Mouse (Mus musculus): ENCODE results near the gene Olfr113. TPM values are rescaled to one million over a fixed set of nuclear protein-coding genes. Genes with fewer than 3 reads are reported as not detected.
"Not testable (repeated sequence)": the region's sequence is repeated elsewhere in the genome, so short reads cannot be mapped to it uniquely, and the experiment has no call there.

The Olfr113 gene
- not detected in 2 replicates for polyA plus RNA-seq (2015; fragmentation: Nextera tagmentation; extraction: Ambion mirVana)

GRCm38 (mm10) chr17:37577563-37577962 is at the start of gene Olfr113:
Gene Olfr113 (minus strand): TSS chr17:37577663.
- Histone ChIP-seq H3K4me1 (ENCODE audit: control insufficient read depth, insufficient read depth, low read length) (no peaks in the 10 kb centered on the region), H3K27ac (ENCODE audit: low read length) (no peak within 1 kb of the TSS), H3K4me3 (ENCODE audit: low read depth, low read length) (no peak within 1 kb of the TSS), H3K27me3 (ENCODE audit: control insufficient read depth, insufficient read depth, low read depth, low read length) (no peaks in the 10 kb centered on the region), H3K9ac (ENCODE audit: low read depth, low read length) (no peak within 1 kb of the TSS), H3K9me3 (replicated peaks; ENCODE audit: control insufficient read depth, low read length, poor library complexity, severe bottlenecking) (no peaks in the 10 kb centered on the region), H3K4me2 (ENCODE audit: low read length) (no peak within 1 kb of the TSS), H3K36me3 (ENCODE audit: control insufficient read depth, insufficient read depth, low read length) (no peaks in the 10 kb centered on the region)
- ATAC-seq: no peak

DNA sequence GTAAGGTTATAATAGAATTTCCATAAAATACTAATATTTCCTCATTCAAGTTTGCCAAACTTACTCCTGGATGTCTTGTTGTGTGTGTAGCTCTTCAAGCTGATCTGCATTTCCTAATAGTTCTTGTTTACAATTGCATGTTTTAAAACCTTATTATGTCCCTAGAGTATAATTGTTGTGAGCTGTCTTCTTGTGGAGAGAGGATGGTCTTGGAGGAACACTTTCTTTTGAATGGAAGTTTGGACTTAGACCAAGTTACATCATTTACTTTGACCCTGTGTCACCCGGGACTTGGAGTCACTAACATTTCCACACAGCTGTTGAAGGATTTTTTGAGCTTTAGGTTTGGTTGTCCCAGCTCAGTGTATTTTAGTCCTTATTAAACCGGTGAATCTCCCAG is 49.5 kb upstream of the Olfr113 start, which contains the start of the genes Olfr115 and Olfr116:
TSS of gene Olfr115 (minus strand) at position 101 of the 400 bp plus-strand sequence.
TSS of gene Olfr116 (minus strand) at position 191 of the 400 bp plus-strand sequence.
- no peak within 1 kb of the TSS for H3K4me2 ChIP-seq (ENCODE audit: low read length)
- H3K36me3 ChIP-seq (ENCODE audit: control insufficient read depth, insufficient read depth, low read length): no peaks in the 10 kb centered on the region
- 81% methylated on average over 2 of the region's 2 CpGs for WGBS
- ATAC-seq: no peak
- no peak within 1 kb of the TSS for H3K27ac ChIP-seq (ENCODE audit: low read length)
- no peaks in the 10 kb centered on the region for H3K9me3 ChIP-seq (replicated peaks; ENCODE audit: control insufficient read depth, low read length, poor library complexity, severe bottlenecking)
- no peak within 1 kb of the TSS for H3K4me3 ChIP-seq (ENCODE audit: low read depth, low read length)
- no peaks in the 10 kb centered on the region for H3K4me1 ChIP-seq (ENCODE audit: control insufficient read depth, insufficient read depth, low read length)
- H3K9ac ChIP-seq (ENCODE audit: low read depth, low read length): no peak within 1 kb of the TSS
- no peaks in the 10 kb centered on the region for H3K27me3 ChIP-seq (ENCODE audit: control insufficient read depth, insufficient read depth, low read depth, low read length)

DNA sequence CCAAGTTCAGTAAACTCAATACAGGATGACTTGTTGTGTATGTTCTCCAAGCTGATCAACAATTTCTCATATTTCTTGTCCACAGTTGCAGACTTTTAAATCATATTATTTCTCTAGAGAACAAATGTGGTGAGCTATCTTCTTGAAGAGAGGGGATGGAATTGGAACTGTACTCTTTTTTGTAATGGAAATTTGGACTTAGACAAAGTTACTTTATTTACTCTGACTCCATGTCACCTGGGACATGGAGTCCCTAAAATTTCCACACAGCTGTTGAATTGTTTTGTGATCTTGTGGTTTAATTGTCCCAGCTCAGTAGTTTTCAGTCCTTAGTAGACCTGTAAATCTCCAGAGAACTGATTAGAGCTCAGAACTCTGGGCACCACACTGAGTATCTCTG is 15.2 kb upstream of the Olfr113 start, which contains the start of gene Olfr114:
TSS of gene Olfr114 (minus strand) at position 101 of the 400 bp plus-strand sequence.
- H3K27me3 ChIP-seq (ENCODE audit: control insufficient read depth, insufficient read depth, low read depth, low read length): no peaks in the 10 kb centered on the region
- no peak within 1 kb of the TSS for H3K4me3 ChIP-seq (ENCODE audit: low read depth, low read length)
- no peak within 1 kb of the TSS for H3K4me2 ChIP-seq (ENCODE audit: low read length)
- no peaks in the 10 kb centered on the region for H3K36me3 ChIP-seq (ENCODE audit: control insufficient read depth, insufficient read depth, low read length)
- no peak for ATAC-seq
- H3K27ac ChIP-seq (ENCODE audit: low read length): no peak within 1 kb of the TSS
- H3K9ac ChIP-seq (ENCODE audit: low read depth, low read length): no peak within 1 kb of the TSS
- H3K9me3 ChIP-seq (replicated peaks; ENCODE audit: control insufficient read depth, low read length, poor library complexity, severe bottlenecking): no peaks in the 10 kb centered on the region
- no peaks in the 10 kb centered on the region for H3K4me1 ChIP-seq (ENCODE audit: control insufficient read depth, insufficient read depth, low read length)

GRCm38 (mm10) chr17:37569351-37569750 is 8.1 kb downstream of the Olfr113 start, which contains the start of gene Olfr112:
Gene Olfr112 (minus strand): TSS chr17:37569451.
- ATAC-seq: no peak
- Histone ChIP-seq H3K36me3 (ENCODE audit: control insufficient read depth, insufficient read depth, low read length) (no peaks in the 10 kb centered on the region), H3K9ac (ENCODE audit: low read depth, low read length) (no peak within 1 kb of the TSS)

GRCm38 (mm10) chr17:37558913-37559615 is 18.4 kb downstream of the Olfr113 start:
- H3K9me3 ChIP-seq (replicated peaks; ENCODE audit: control insufficient read depth, low read length, poor library complexity, severe bottlenecking): no peaks in the 10 kb centered on the region
- no peaks in the 10 kb centered on the region for H3K4me1 ChIP-seq (ENCODE audit: control insufficient read depth, insufficient read depth, low read length)
- no peak for ATAC-seq
- no peak overlapping the region for H3K27ac ChIP-seq (ENCODE audit: low read length)
- WGBS: 62% methylated on average over 1 of the region's 1 CpGs
- H3K4me2 ChIP-seq (ENCODE audit: low read length): no peak overlapping the region
- H3K4me3 ChIP-seq (ENCODE audit: low read depth, low read length): no peak overlapping the region
- no peak overlapping the region for H3K9ac ChIP-seq (ENCODE audit: low read depth, low read length)
- H3K36me3 ChIP-seq (ENCODE audit: control insufficient read depth, insufficient read depth, low read length): no peaks in the 10 kb centered on the region
- no peaks in the 10 kb centered on the region for H3K27me3 ChIP-seq (ENCODE audit: control insufficient read depth, insufficient read depth, low read depth, low read length)

More at GRCm38 (mm10) chr17:37569351-37569750, 8.1 kb downstream of the Olfr113 start, which contains the start of gene Olfr112:
- H3K9me3 ChIP-seq (replicated peaks; ENCODE audit: control insufficient read depth, low read length, poor library complexity, severe bottlenecking): no peaks in the 10 kb centered on the region
- H3K27ac ChIP-seq (ENCODE audit: low read length): no peak within 1 kb of the TSS
- H3K4me2 ChIP-seq (ENCODE audit: low read length): no peak within 1 kb of the TSS
- no peaks in the 10 kb centered on the region for H3K27me3 ChIP-seq (ENCODE audit: control insufficient read depth, insufficient read depth, low read depth, low read length)
- no peak within 1 kb of the TSS for H3K4me3 ChIP-seq (ENCODE audit: low read depth, low read length)
- H3K4me1 ChIP-seq (ENCODE audit: control insufficient read depth, insufficient read depth, low read length): no peaks in the 10 kb centered on the region

DNA sequence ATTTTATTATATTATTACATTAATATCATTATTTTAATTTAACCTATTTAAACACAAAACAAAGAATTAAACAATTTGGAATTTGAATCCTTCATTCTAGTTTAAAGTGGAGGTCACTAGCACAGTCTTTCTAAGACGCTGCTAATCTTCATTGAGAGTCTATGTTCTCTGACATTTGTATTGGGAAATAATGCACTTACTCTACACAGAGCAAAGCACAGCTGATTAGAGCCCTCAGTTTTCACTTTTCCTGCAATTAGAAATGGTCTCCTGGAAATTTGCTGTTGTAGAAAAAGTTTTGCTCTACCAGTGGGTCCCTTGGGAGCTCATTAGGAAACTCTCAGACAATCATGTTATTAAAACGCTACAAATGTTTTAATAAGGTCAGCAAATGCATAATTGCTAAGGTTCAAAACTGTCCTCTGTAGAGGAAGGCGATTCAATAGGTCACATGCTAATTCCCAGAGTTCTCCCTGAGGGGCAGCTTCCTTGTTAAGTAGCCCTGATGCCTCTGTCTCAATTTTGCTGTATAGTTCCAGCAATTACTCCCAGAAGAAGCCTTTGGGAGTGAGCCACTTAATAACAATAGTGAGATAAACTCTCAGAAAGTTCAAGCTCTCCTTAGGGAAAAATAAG is 33.5 kb downstream of the Olfr113 start:
- Histone ChIP-seq H3K9me3 (replicated peaks; ENCODE audit: control insufficient read depth, low read length, poor library complexity, severe bottlenecking) (no peaks in the 10 kb centered on the region), H3K27ac (ENCODE audit: low read length) (no peak overlapping the region), H3K9ac (ENCODE audit: low read depth, low read length) (no peak overlapping the region), H3K27me3 (ENCODE audit: control insufficient read depth, insufficient read depth, low read depth, low read length) (no peaks in the 10 kb centered on the region), H3K4me2 (ENCODE audit: low read length) (no peak overlapping the region), H3K36me3 (ENCODE audit: control insufficient read depth, insufficient read depth, low read length) (no peaks in the 10 kb centered on the region), H3K4me3 (ENCODE audit: low read depth, low read length) (no peak overlapping the region), H3K4me1 (ENCODE audit: control insufficient read depth, insufficient read depth, low read length) (no peaks in the 10 kb centered on the region)
- 49% methylated on average over 3 of the region's 3 CpGs for WGBS
- peak; percentile 58; the same call in 1 of the 2 replicates for ATAC-seq

GRCm38 (mm10) chr17:37541454-37542119 is 35.9 kb downstream of the Olfr113 start:
- H3K36me3 ChIP-seq (ENCODE audit: control insufficient read depth, insufficient read depth, low read length): no peaks in the 10 kb centered on the region
- H3K9ac ChIP-seq (ENCODE audit: low read depth, low read length): no peak overlapping the region
- H3K4me3 ChIP-seq (ENCODE audit: low read depth, low read length): no peak overlapping the region
- no peak overlapping the region for H3K4me2 ChIP-seq (ENCODE audit: low read length)
- no peaks in the 10 kb centered on the region for H3K4me1 ChIP-seq (ENCODE audit: control insufficient read depth, insufficient read depth, low read length)
- WGBS: 51% methylated on average over 4 of the region's 4 CpGs
- H3K9me3 ChIP-seq (replicated peaks; ENCODE audit: control insufficient read depth, low read length, poor library complexity, severe bottlenecking): no peaks in the 10 kb centered on the region
- no peak for ATAC-seq
- H3K27me3 ChIP-seq (ENCODE audit: control insufficient read depth, insufficient read depth, low read depth, low read length): no peaks in the 10 kb centered on the region
- no peak overlapping the region for H3K27ac ChIP-seq (ENCODE audit: low read length)

GRCm38 (mm10) chr17:37538416-37538815 is 39.0 kb downstream of the Olfr113 start:
- 66% methylated on average over 1 of the region's 1 CpGs for WGBS
- not testable (repeated sequence) for H3K9me3 ChIP-seq (replicated peaks; ENCODE audit: control insufficient read depth, low read length, poor library complexity, severe bottlenecking); H3K9ac ChIP-seq (ENCODE audit: low read depth, low read length); H3K27me3 ChIP-seq (ENCODE audit: control insufficient read depth, insufficient read depth, low read depth, low read length); H3K36me3 ChIP-seq (ENCODE audit: control insufficient read depth, insufficient read depth, low read length); H3K4me2 ChIP-seq (ENCODE audit: low read length); H3K27ac ChIP-seq (ENCODE audit: low read length); H3K4me1 ChIP-seq (ENCODE audit: control insufficient read depth, insufficient read depth, low read length); ATAC-seq; H3K4me3 ChIP-seq (ENCODE audit: low read depth, low read length)

GRCm38 (mm10) chr17:37535173-37535572 is 42.3 kb downstream of the Olfr113 start:
- no peak overlapping the region for H3K27ac ChIP-seq (ENCODE audit: low read length)
- no peaks in the 10 kb centered on the region for H3K4me1 ChIP-seq (ENCODE audit: control insufficient read depth, insufficient read depth, low read length)
- no peak overlapping the region for H3K4me2 ChIP-seq (ENCODE audit: low read length)
- H3K27me3 ChIP-seq (ENCODE audit: control insufficient read depth, insufficient read depth, low read depth, low read length): no peaks in the 10 kb centered on the region
- no peaks in the 10 kb centered on the region for H3K9me3 ChIP-seq (replicated peaks; ENCODE audit: control insufficient read depth, low read length, poor library complexity, severe bottlenecking)
- H3K36me3 ChIP-seq (ENCODE audit: control insufficient read depth, insufficient read depth, low read length): no peaks in the 10 kb centered on the region
- ATAC-seq: no peak
- H3K9ac ChIP-seq (ENCODE audit: low read depth, low read length): no peak overlapping the region
- H3K4me3 ChIP-seq (ENCODE audit: low read depth, low read length): no peak overlapping the region
